Mouse (Mus musculus) MEL (cell line): Measurements from ENCODE around the gene Cox6b2. TPM values are rescaled to one million over a fixed set of nuclear protein-coding genes. Genes with fewer than 3 reads are reported as not detected.

Experiments used
- DNase-seq: peaks from one replicate; pipeline ENCODE4 v3.0.0; 2011; ENCODE audit warnings: low read depth, low spot score
- H3K27ac ChIP-seq: 2 replicates; pipeline ENCODE4 v1.5.1; 2012; ENCODE audit warnings: low read depth, mild to moderate bottlenecking, control low read depth, low read length, moderate library complexity; ENCODE audit not compliant: control insufficient read depth
- H3K27me3 ChIP-seq, 2 experiments: fragments of 150-350 bp in 1 of 2; sonication (generic) in 1 of 2; 2 replicates each; pipeline ENCODE4 v1.6.1; 2012; ENCODE audit warnings: low read length in 2 of 2, mild to moderate bottlenecking in 2 of 2, improper control_type of control experiment in 1 of 2, moderate library complexity in 1 of 2; ENCODE audit not compliant: insufficient read depth in 2 of 2, control insufficient read depth in 1 of 2
- H3K36me3 ChIP-seq, 2 experiments: 2 replicates each; pipeline ENCODE4 v1.6.1; 2012 to 2014; ENCODE audit warnings: low read length in 2 of 2, improper control_type of control experiment in 1 of 2, inconsistent platforms in 1 of 2, mild to moderate bottlenecking in 1 of 2; ENCODE audit not compliant: insufficient read depth in 2 of 2, control insufficient read depth in 1 of 2
- H3K4me1 ChIP-seq, 2 experiments: fragments of 150-350 bp in 1 of 2; sonication (generic) in 1 of 2; 2 replicates each; pipeline ENCODE4 v1.6.1; 2012; ENCODE audit warnings: low read length in 2 of 2, improper control_type of control experiment in 1 of 2, mild to moderate bottlenecking in 1 of 2; ENCODE audit not compliant: insufficient read depth in 2 of 2, control insufficient read depth in 1 of 2
- H3K4me3 ChIP-seq, 2 experiments: fragments of 150-350 bp in 1 of 2; sonication (generic) in 1 of 2; 2 replicates each; pipeline ENCODE4 v1.5.1; 2012; ENCODE audit warnings: low read depth in 2 of 2, low read length in 2 of 2, mild to moderate bottlenecking in 2 of 2, moderate library complexity in 2 of 2, control low read depth in 1 of 2, improper control_type of control experiment in 1 of 2; ENCODE audit not compliant: control insufficient read depth in 1 of 2, insufficient read depth in 1 of 2
- H3K79me2 ChIP-seq: 2 replicates; pipeline ENCODE4 v1.6.1; 2012; ENCODE audit warnings: mild to moderate bottlenecking, low read length, moderate library complexity; ENCODE audit not compliant: control insufficient read depth, poor library complexity, insufficient read depth
- H3K9ac ChIP-seq: 2 replicates; pipeline ENCODE4 v1.6.1; 2012; ENCODE audit warnings: low read depth, mild to moderate bottlenecking, control low read depth, low read length, moderate library complexity; ENCODE audit not compliant: control insufficient read depth, poor library complexity, severe bottlenecking
- H3K9me3 ChIP-seq: fragments of 150-350 bp; sonication (generic); replicated peaks from 2 replicates; pipeline ENCODE4 v1.6.1; 2012; ENCODE audit warnings: mild to moderate bottlenecking, low read length, improper control_type of control experiment, moderate library complexity; ENCODE audit not compliant: insufficient read depth
- BHLHE40 ChIP-seq: IDR thresholded peaks from 2 replicates; pipeline ENCODE4 v1.6.1; 2012; ENCODE audit warnings: low read depth, mild to moderate bottlenecking, inconsistent platforms, low read length, improper control_type of control experiment, borderline replicate concordance
- CTCF ChIP-seq, 3 experiments: IDR thresholded peaks in 2 of 3; conservative IDR thresholded peaks in 1 of 3; 2 replicates each; pipeline ENCODE4 v1.5.1; 2011 to 2012; ENCODE audit warnings: low read length in 3 of 3, low read depth in 2 of 3, mild to moderate bottlenecking in 2 of 3, improper control_type of control experiment in 1 of 3, inconsistent platforms in 1 of 3, mixed read lengths in 1 of 3, moderate library complexity in 1 of 3; ENCODE audit not compliant: control insufficient read depth in 1 of 3, insufficient read depth in 1 of 3, poor library complexity in 1 of 3, severe bottlenecking in 1 of 3
- E2F4 ChIP-seq: IDR thresholded peaks from 2 replicates; pipeline ENCODE4 v1.6.1; 2011; ENCODE audit warnings: low read depth, low read length, improper control_type of control experiment, borderline replicate concordance
- ELF1 ChIP-seq: IDR thresholded peaks from 2 replicates; pipeline ENCODE4 v1.6.1; 2014; ENCODE audit warnings: low read depth, mild to moderate bottlenecking, inconsistent platforms, low read length, improper control_type of control experiment, moderate library complexity
- EP300 ChIP-seq, 2 experiments: IDR thresholded peaks; 2 replicates each; pipeline ENCODE4 v1.6.1; 2011; ENCODE audit warnings: improper control_type of control experiment in 2 of 2, low read length in 2 of 2, low read depth in 1 of 2, mild to moderate bottlenecking in 1 of 2
- ETS1 ChIP-seq: IDR thresholded peaks from 2 replicates; pipeline ENCODE4 v1.6.1; 2012; ENCODE audit warnings: low read depth, mild to moderate bottlenecking, inconsistent platforms, low read length, improper control_type of control experiment, moderate library complexity
- GATA1 ChIP-seq: IDR thresholded peaks from 2 replicates; pipeline ENCODE4 v1.6.1; 2011; ENCODE audit warnings: low read depth, low read length, improper control_type of control experiment
- JUND ChIP-seq: IDR thresholded peaks from 2 replicates; pipeline ENCODE4 v1.6.1; 2011; ENCODE audit warnings: low read depth, mild to moderate bottlenecking, improper control_type of control experiment, low read length
- KAT2A ChIP-seq: conservative IDR thresholded peaks from 2 replicates; pipeline ENCODE4 v1.6.1; 2012; ENCODE audit warnings: low read depth, low read length, improper control_type of control experiment, inconsistent platforms
- MAZ ChIP-seq: IDR thresholded peaks from 2 replicates; pipeline ENCODE4 v1.6.1; 2012; ENCODE audit warnings: low read depth, mild to moderate bottlenecking, inconsistent platforms, low read length, improper control_type of control experiment
- MEF2A ChIP-seq: IDR thresholded peaks from 2 replicates; pipeline ENCODE4 v1.6.1; 2014; ENCODE audit warnings: low read depth, mild to moderate bottlenecking, inconsistent platforms, low read length, improper control_type of control experiment; ENCODE audit not compliant: poor library complexity, insufficient replicate concordance, severe bottlenecking; ENCODE audit errors: extremely low read depth
- MXI1 ChIP-seq: IDR thresholded peaks from 2 replicates; pipeline ENCODE4 v1.6.1; 2011; ENCODE audit warnings: mild to moderate bottlenecking, low read depth, low read length, improper control_type of control experiment
- MYC ChIP-seq: IDR thresholded peaks from 2 replicates; pipeline ENCODE4 v1.6.1; 2011; ENCODE audit warnings: low read depth, mild to moderate bottlenecking, low read length, improper control_type of control experiment, moderate library complexity
- NELFE ChIP-seq: IDR thresholded peaks from 2 replicates; pipeline ENCODE4 v1.6.1; 2011; ENCODE audit warnings: low read depth, low read length, improper control_type of control experiment
- POLR2A ChIP-seq, 2 experiments: IDR thresholded peaks; 2 replicates each; pipeline ENCODE4 v1.6.1; 2011 to 2012; ENCODE audit warnings: low read length in 2 of 2, mild to moderate bottlenecking in 2 of 2, control low read depth in 1 of 2, improper control_type of control experiment in 1 of 2, low read depth in 1 of 2, moderate library complexity in 1 of 2; ENCODE audit not compliant: control insufficient read depth in 1 of 2, insufficient read depth in 1 of 2, poor library complexity in 1 of 2
- POLR2AphosphoS2 ChIP-seq: IDR thresholded peaks from 2 replicates; pipeline ENCODE4 v1.6.1; 2011; ENCODE audit warnings: low read length, improper control_type of control experiment
- POLR2AphosphoS5 ChIP-seq: IDR thresholded peaks from 2 replicates; pipeline ENCODE4 v1.6.1; 2012; ENCODE audit warnings: low read depth, borderline replicate concordance, mild to moderate bottlenecking, inconsistent platforms, low read length, moderate library complexity, mixed read lengths
- RAD21 ChIP-seq: IDR thresholded peaks from 2 replicates; pipeline ENCODE4 v1.6.1; 2011; ENCODE audit warnings: mild to moderate bottlenecking, low read depth, low read length, improper control_type of control experiment
- SMC3 ChIP-seq: IDR thresholded peaks from 2 replicates; pipeline ENCODE4 v1.6.1; 2011; ENCODE audit warnings: low read depth, low read length, improper control_type of control experiment
- TAL1 ChIP-seq: IDR thresholded peaks from 2 replicates; pipeline ENCODE4 v1.6.1; 2012; ENCODE audit warnings: mild to moderate bottlenecking, inconsistent platforms, low read length, moderate library complexity, mixed read lengths
- USF1 ChIP-seq: IDR thresholded peaks from 2 replicates; pipeline ENCODE4 v1.6.1; 2014; ENCODE audit warnings: low read depth, mild to moderate bottlenecking, inconsistent platforms, low read length, improper control_type of control experiment, moderate library complexity
- polyA plus RNA-seq, 2 experiments: library from polyadenylated mRNA; stranded (reverse) in 1 of 2; unstranded in 1 of 2; fragments of >175 nt in 1 of 2; fragments of >200 nt in 1 of 2; gene quantifications; 2 replicates each; pipeline versions ENCODE4 v1.2.1 to v1.2.4; 2012; ENCODE audit warnings: low replicate concordance in 2 of 2, low read depth in 1 of 2; ENCODE audit not compliant: insufficient read length in 2 of 2, insufficient read depth in 1 of 2, missing spikeins in 1 of 2
- total RNA-seq: library from RNA; depleted of rRNA; stranded (reverse); fragments of 300-350 nt; gene quantifications from 2 replicates; pipeline ENCODE4 v1.2.3, GENCODE M21; 2012

Gene Cox6b2
- total and polyA plus RNA-seq, 3 experiments, result 8.7 to 36.3 TPM; not detected in 1

GRCm38 (mm10) chr7:4752821-4753570, at the start of gene Cox6b2 (continued):
- TF ChIP-seq USF1, result no peak
- no peak for TF ChIP-seq BHLHE40
- TF ChIP-seq POLR2AphosphoS2, result peak; percentile 84; the same call in 1 of the 2 replicates

- H3K4me1 ChIP-seq, result no peaks in the 10 kb centered on the region
- H3K27me3 ChIP-seq, result no peaks in the 10 kb centered on the region
- peaks cover 4% of the 10 kb centered on the region in 2 experiments; a peak in 3 of 4 replicates for H3K36me3 ChIP-seq
- no peaks in the 10 kb centered on the region for H3K9me3 ChIP-seq
- no peak overlapping the region for H3K27ac ChIP-seq
- peak; percentile 15 for DNase-seq
- no peaks in the 10 kb centered on the region for H3K79me2 ChIP-seq
- no peak for TF ChIP-seq GATA1
- TF ChIP-seq EP300 (IDR thresholded peaks at IDR 0.05; ENCODE audit: low read depth in 1 of 2, low read length in 2 of 2), result no peak
- TF ChIP-seq ETS1, result no peak
- no peak for TF ChIP-seq JUND
- TF ChIP-seq BHLHE40, result no peak
- TF ChIP-seq MEF2A, result no peak
- TF ChIP-seq NELFE, result no peak
- TF ChIP-seq E2F4, result no peak
- TF ChIP-seq POLR2AphosphoS5, result no peak
- no peak for TF ChIP-seq POLR2AphosphoS2
- no peak for TF ChIP-seq MXI1
- H3K9ac ChIP-seq, result no peak overlapping the region
- H3K4me3 ChIP-seq, result no peak overlapping the region
Measured at GRCm38 (mm10) chr7:4802247-4802646, 49.4 kb upstream of the Cox6b2 start.

DNA sequence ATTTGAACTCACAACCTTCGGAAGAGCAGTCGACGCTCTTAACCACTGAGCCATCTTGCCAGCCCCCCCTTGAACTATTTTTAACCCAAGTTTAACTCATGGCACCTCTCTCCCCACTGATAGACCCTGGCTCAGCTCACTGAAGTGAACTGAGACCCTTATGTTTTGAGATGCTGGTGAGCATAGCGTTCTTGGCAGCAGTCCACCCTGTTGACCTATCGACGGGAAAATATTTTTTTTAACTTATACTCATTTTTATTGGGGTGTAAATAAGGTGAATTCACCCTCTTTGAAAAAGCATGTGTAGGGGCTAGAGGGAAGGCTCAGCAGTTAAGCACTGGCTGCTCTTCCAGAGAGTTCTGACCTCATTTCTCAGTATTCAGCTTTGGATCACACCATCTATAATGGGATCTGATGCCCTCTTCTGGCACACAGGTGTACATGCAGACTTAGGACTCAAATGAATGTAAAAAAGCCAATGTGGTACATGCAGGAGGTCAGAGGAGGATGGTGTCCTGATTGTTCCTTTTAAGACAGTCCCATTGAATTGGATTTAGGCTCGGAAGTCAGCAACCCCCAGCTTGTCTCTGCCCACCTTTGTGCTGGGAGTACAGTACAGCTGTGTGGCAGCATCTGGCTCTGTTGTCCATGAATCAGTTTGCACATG, 43.0 kb upstream of the Cox6b2 start:
- Histone ChIP-seq H3K9me3 (no peaks in the 10 kb centered on the region), H3K4me3 (no peak overlapping the region), H3K27me3 (no peaks in the 10 kb centered on the region), H3K36me3 (peaks cover 9 to 10% of the 10 kb centered on the region in 2 experiments), H3K9ac (no peak overlapping the region), H3K79me2 (peaks cover 24% of the 10 kb centered on the region), H3K27ac (no peak overlapping the region), H3K4me1 (peaks cover 0 to 7% of the 10 kb centered on the region in 2 experiments; a peak in 2 of 4 replicates)
- no peak for TF ChIP-seq TAL1
- peak; percentile 53; the same call in 1 of the 2 replicates for TF ChIP-seq POLR2AphosphoS5
- peak; percentile 95 for TF ChIP-seq POLR2AphosphoS2
- TF ChIP-seq CTCF (IDR thresholded peaks at IDR 0.05 in 2 of 3, conservative IDR thresholded peaks at IDR 0.05 in 1 of 3; ENCODE audit: control insufficient read depth in 1 of 3, insufficient read depth in 1 of 3, low read depth in 2 of 3, low read length in 3 of 3, poor library complexity in 1 of 3, severe bottlenecking in 1 of 3), result peak in 2 of 3 experiments; percentile 54 to 56; a peak in 4 of 6 replicates
- TF ChIP-seq POLR2A (IDR thresholded peaks at IDR 0.05; ENCODE audit: control insufficient read depth in 1 of 2, insufficient read depth in 1 of 2, low read depth in 1 of 2, low read length in 2 of 2, poor library complexity in 1 of 2), result peak in 1 of 2 experiments; percentile 63; a peak in 2 of 4 replicates
- peak; percentile 10; the same call in 1 of the 2 replicates for TF ChIP-seq RAD21
- peak; percentile 29; the same call in 1 of the 2 replicates for TF ChIP-seq MYC
- TF ChIP-seq MAZ, result no peak
- TF ChIP-seq SMC3, result peak; percentile 43
- TF ChIP-seq KAT2A, result no peak
- no peak for TF ChIP-seq ELF1
- DNase-seq, result peak; percentile 75
